Mouse (Mus musculus): ENCODE measurements around the gene Chd5. TPM values are rescaled to one million over a fixed set of nuclear protein-coding genes. Genes with fewer than 3 reads are reported as not detected.

Gene Chd5
- 4.2 and 9.5 TPM in 2 replicates for total RNA-seq (2021)
- long read RNA-seq, partial matches to known transcripts: 3 of 3 reads
- long read RNA-seq, other reads (novel, unspliced or antisense): 0 of 3 reads

GRCm38 (mm10) chr4:152338419-152339292 lies at the start of gene Chd5:
Gene Chd5 (plus strand): TSS chr4:152338651.
- DNase-seq: no peak

GRCm38 (mm10) chr4:152290385-152290784 lies 48.1 kb upstream of the Chd5 start:
- no peak for DNase-seq

- DNase-seq: no peak
Measured at GRCm38 (mm10) chr4:152290991-152291390, 47.5 kb upstream of the Chd5 start.

- DNase-seq: no peak
Measured at GRCm38 (mm10) chr4:152291562-152291961, 46.9 kb upstream of the Chd5 start, which contains the start of gene Hes3. Gene Hes3 (minus strand): TSS chr4:152291662.

GRCm38 (mm10) chr4:152292102-152292765 lies 46.2 kb upstream of the Chd5 start:
- DNase-seq: no peak

GRCm38 (mm10) chr4:152294188-152294929 lies 44.1 kb upstream of the Chd5 start:
- DNase-seq: no peak

GRCm38 (mm10) chr4:152295916-152296315 lies 42.5 kb upstream of the Chd5 start:
- no peak for DNase-seq

GRCm38 (mm10) chr4:152296371-152296770 lies 42.1 kb upstream of the Chd5 start:
- no peak for DNase-seq

- DNase-seq: peak; percentile 100
Measured at GRCm38 (mm10) chr4:152296874-152297861, 41.3 kb upstream of the Chd5 start, which contains the start of gene Icmt. Gene Icmt (plus strand): TSS chr4:152297227.

- no peak for DNase-seq
Measured at GRCm38 (mm10) chr4:152298836-152299235, 39.6 kb upstream of the Chd5 start.

GRCm38 (mm10) chr4:152300375-152300774 lies 38.1 kb upstream of the Chd5 start:
- no peak for DNase-seq

- DNase-seq: no peak
Measured at GRCm38 (mm10) chr4:152302012-152302411, 36.4 kb upstream of the Chd5 start.

- no peak for DNase-seq
Measured at GRCm38 (mm10) chr4:152303172-152303571, 35.3 kb upstream of the Chd5 start.

- DNase-seq: no peak
Measured at GRCm38 (mm10) chr4:152304685-152305084, 33.8 kb upstream of the Chd5 start.

- DNase-seq: no peak
Measured at GRCm38 (mm10) chr4:152305991-152306390, 32.5 kb upstream of the Chd5 start.

- DNase-seq: peak; percentile 44
Measured at GRCm38 (mm10) chr4:152307542-152307941, 30.9 kb upstream of the Chd5 start.

GRCm38 (mm10) chr4:152312186-152312585 lies 26.3 kb upstream of the Chd5 start:
- DNase-seq: no peak

- DNase-seq: peak; percentile 26
Measured at GRCm38 (mm10) chr4:152313211-152313632, 25.2 kb upstream of the Chd5 start.

- no peak for DNase-seq
Measured at GRCm38 (mm10) chr4:152313934-152314333, 24.5 kb upstream of the Chd5 start.

- no peak for DNase-seq
Measured at GRCm38 (mm10) chr4:152315498-152316213, 22.8 kb upstream of the Chd5 start.

All from adrenal gland, postnatal 25 days (tissue).